Mouse (Mus musculus) heart, embryonic 14.5 days (tissue): ENCODE measurements around the gene Robo1. TPM values are rescaled to one million over a fixed set of nuclear protein-coding genes. Genes with fewer than 3 reads are reported as not detected.

Experiments used
- ATAC-seq: fragments of 200-750 bp; cut with Nextera tagmentation; 2 replicates; pipeline ENCODE4 v1.8.0; 2017; ENCODE audit warnings: low read depth, moderate TSS enrichment; ENCODE audit not compliant: insufficient number of reproducible peaks, insufficient read depth, low FRiP score
- H3K27ac ChIP-seq, 2 experiments: fragments of 200-500 bp in 1 of 2; fragments of 300-500 bp in 1 of 2; sonication (generic) in 1 of 2; replicated peaks in 1 of 2; 2 replicates each; pipeline ENCODE4 v1.5.1; 2012 to 2014; ENCODE audit warnings: low read depth in 2 of 2, low read length in 2 of 2, control low read depth in 1 of 2, mild to moderate bottlenecking in 1 of 2, mixed read lengths in 1 of 2; ENCODE audit not compliant: control insufficient read depth in 1 of 2, insufficient read depth in 1 of 2
- H3K27me3 ChIP-seq: fragments of 300-500 bp; sonication (generic); 2 replicates; pipeline ENCODE4 v1.6.1; 2014; ENCODE audit warnings: mild to moderate bottlenecking, low read length, control low read depth; ENCODE audit not compliant: control insufficient read depth, insufficient read depth
- H3K36me3 ChIP-seq: fragments of 300-500 bp; sonication (generic); 2 replicates; pipeline ENCODE4 v1.6.1; 2014; ENCODE audit warnings: mild to moderate bottlenecking, control low read depth, low read length, mixed read lengths; ENCODE audit not compliant: control insufficient read depth, insufficient read depth
- H3K4me1 ChIP-seq, 2 experiments: fragments of 200-500 bp in 1 of 2; fragments of 300-500 bp in 1 of 2; sonication (generic) in 1 of 2; 2 replicates each; pipeline ENCODE4 v1.6.1; 2012 to 2014; ENCODE audit warnings: low read length in 2 of 2, control low read depth in 1 of 2, mixed read lengths in 1 of 2; ENCODE audit not compliant: control insufficient read depth in 2 of 2, insufficient read depth in 2 of 2
- H3K4me2 ChIP-seq: fragments of 300-500 bp; sonication (generic); 2 replicates; pipeline ENCODE4 v1.6.1; 2014; ENCODE audit warnings: mild to moderate bottlenecking, low read length
- H3K4me3 ChIP-seq, 2 experiments: fragments of 200-500 bp in 1 of 2; fragments of 300-500 bp in 1 of 2; sonication (generic) in 1 of 2; 2 replicates each; pipeline ENCODE4 v1.5.1; 2012 to 2014; ENCODE audit warnings: low read length in 2 of 2, mild to moderate bottlenecking in 2 of 2, control low read depth in 1 of 2, low read depth in 1 of 2, moderate library complexity in 1 of 2; ENCODE audit not compliant: control insufficient read depth in 1 of 2, insufficient read depth in 1 of 2
- H3K9ac ChIP-seq: fragments of 300-500 bp; sonication (generic); 2 replicates; pipeline ENCODE4 v1.6.1; 2014; ENCODE audit warnings: mild to moderate bottlenecking, low read length
- H3K9me3 ChIP-seq: fragments of 300-500 bp; sonication (generic); 2 replicates; pipeline ENCODE4 v1.6.1; 2016; ENCODE audit warnings: low read length, control low read depth; ENCODE audit not compliant: control insufficient read depth
- WGBS: fragments of 180-500 bp; shearing (Covaris S2); extraction: QIAGEN DNeasy Blood & Tissue Kit; methylation state at CpG from one replicate; pipeline ENCODE4 v1.1.7; 2014; 5-methylcytosine and 5-hydroxymethylcytosine counted together
- polyA plus RNA-seq: library from polyadenylated mRNA; unstranded; fragments of >200 nt; fragmentation: Nextera tagmentation; extraction: Ambion mirVana; gene quantifications from 2 replicates; pipeline ENCODE4 v1.2.1, GENCODE M21; 2014

Robo1 gene
- polyA plus RNA-seq, 1 experiment from 2014 or later, result 14.9 TPM

- Histone ChIP-seq H3K4me2 (no peak overlapping the region), H3K36me3 (no peaks in the 10 kb centered on the region), H3K4me1 (no peaks in the 10 kb centered on the region), H3K9me3 (no peaks in the 10 kb centered on the region), H3K9ac (no peak overlapping the region), H3K27ac (no peak overlapping the region), H3K4me3 (no peak overlapping the region), H3K27me3 (no peaks in the 10 kb centered on the region)
- ATAC-seq, result no peak
- WGBS, result 86% methylated on average over 6 of the region's 6 CpGs
Observed at GRCm38 (mm10) chr16:72800788-72801187, 492.7 kb downstream of the Robo1 start.

- ATAC-seq, result no peak
- Histone ChIP-seq H3K27ac (peak overlapping the region; percentile 14 to 39; a peak in 3 of 4 replicates), H3K27me3 (no peaks in the 10 kb centered on the region)
Observed at GRCm38 (mm10) chr16:72808351-72808750, 500.2 kb downstream of the Robo1 start.

GRCm38 (mm10) chr16:72810942-72811341 is 502.8 kb downstream of the Robo1 start:
- Histone ChIP-seq H3K36me3 (no peaks in the 10 kb centered on the region), H3K27ac (no peak overlapping the region), H3K4me1 (peaks cover 4% of the 10 kb centered on the region in 2 experiments; a peak in 1 of 4 replicates), H3K4me3 (no peak overlapping the region), H3K9ac (no peak overlapping the region), H3K9me3 (no peaks in the 10 kb centered on the region), H3K27me3 (no peaks in the 10 kb centered on the region), H3K4me2 (no peak overlapping the region)
- WGBS, result 84% methylated on average over 3 of the region's 3 CpGs
- ATAC-seq, result no peak

More at GRCm38 (mm10) chr16:72808351-72808750, 500.2 kb downstream of the Robo1 start:
- Histone ChIP-seq H3K4me1 (peaks cover 4% of the 10 kb centered on the region in 2 experiments; a peak in 1 of 4 replicates), H3K9me3 (no peaks in the 10 kb centered on the region), H3K36me3 (no peaks in the 10 kb centered on the region), H3K4me3 (peak overlapping the region; percentile 21 to 29), H3K9ac (peak overlapping the region; percentile 6; the same call in 1 of the 2 replicates), H3K4me2 (peak overlapping the region; percentile 60)
- WGBS, result 29% methylated on average over 10 of the region's 10 CpGs

- Histone ChIP-seq H3K36me3 (no peaks in the 10 kb centered on the region), H3K9ac (no peak overlapping the region), H3K27ac (no peak overlapping the region), H3K4me2 (no peak overlapping the region), H3K4me3 (no peak overlapping the region), H3K9me3 (no peaks in the 10 kb centered on the region), H3K4me1 (peaks cover 4% of the 10 kb centered on the region in 2 experiments; a peak in 1 of 4 replicates), H3K27me3 (no peaks in the 10 kb centered on the region)
- WGBS, result 82% methylated on average over 5 of the region's 5 CpGs
- no peak for ATAC-seq
Observed at GRCm38 (mm10) chr16:72811494-72811893, 503.4 kb downstream of the Robo1 start.

- H3K36me3 ChIP-seq, result no peaks in the 10 kb centered on the region
- no peak for ATAC-seq
- 0 out of 4 replicates have a peak, but pooled peaks cover 2 to 4% of the 10 kb centered on the region in 2 experiments for H3K4me1 ChIP-seq
- no peaks in the 10 kb centered on the region for H3K27me3 ChIP-seq
- no peaks in the 10 kb centered on the region for H3K9me3 ChIP-seq
- no peak overlapping the region for H3K9ac ChIP-seq
- H3K27ac ChIP-seq, result no peak overlapping the region
- WGBS, result 62% methylated on average over 3 of the region's 3 CpGs
- no peak overlapping the region for H3K4me2 ChIP-seq
- no peak overlapping the region for H3K4me3 ChIP-seq
Observed at GRCm38 (mm10) chr16:72811908-72812307, 503.8 kb downstream of the Robo1 start.

- H3K4me2 ChIP-seq, result no peak overlapping the region
- no peaks in the 10 kb centered on the region for H3K4me1 ChIP-seq
- no peak overlapping the region for H3K27ac ChIP-seq
- no peaks in the 10 kb centered on the region for H3K36me3 ChIP-seq
- no peaks in the 10 kb centered on the region for H3K9me3 ChIP-seq
- no peaks in the 10 kb centered on the region for H3K27me3 ChIP-seq
- WGBS, result 76% methylated on average over 8 of the region's 8 CpGs
- H3K4me3 ChIP-seq, result no peak overlapping the region
- no peak for ATAC-seq
- H3K9ac ChIP-seq, result no peak overlapping the region
Observed at GRCm38 (mm10) chr16:72828381-72828780, 520.3 kb downstream of the Robo1 start.

GRCm38 (mm10) chr16:72829530-72829929 is 521.4 kb downstream of the Robo1 start:
- WGBS, result 63% methylated on average over 8 of the region's 8 CpGs
- Histone ChIP-seq H3K4me2 (no peak overlapping the region), H3K4me3 (no peak overlapping the region), H3K27me3 (no peaks in the 10 kb centered on the region), H3K36me3 (no peaks in the 10 kb centered on the region), H3K4me1 (no peaks in the 10 kb centered on the region), H3K9ac (no peak overlapping the region), H3K27ac (no peak overlapping the region), H3K9me3 (no peaks in the 10 kb centered on the region)
- no peak for ATAC-seq

- ATAC-seq, result no peak
- H3K4me3 ChIP-seq, result no peak overlapping the region
- H3K4me1 ChIP-seq, result no peaks in the 10 kb centered on the region
- no peaks in the 10 kb centered on the region for H3K36me3 ChIP-seq
- no peaks in the 10 kb centered on the region for H3K27me3 ChIP-seq
- no peaks in the 10 kb centered on the region for H3K9me3 ChIP-seq
- H3K9ac ChIP-seq, result no peak overlapping the region
- no peak overlapping the region for H3K4me2 ChIP-seq
- H3K27ac ChIP-seq, result no peak overlapping the region
- 86% methylated on average over 5 of the region's 5 CpGs for WGBS
Observed at GRCm38 (mm10) chr16:72830394-72831056, 522.4 kb downstream of the Robo1 start.
